Mouse (Mus musculus): ENCODE data around the gene Zar1.

- TF ChIP-seq CTCF (IDR thresholded peaks at IDR 0.05; ENCODE audit: low read depth, low read length) (no peak), POLR2A (IDR thresholded peaks at IDR 0.05; ENCODE audit: extremely low read depth, insufficient read depth, low read length) (no peak)
These were observed 49.0 kb upstream of the Zar1 start for GRCm38 (mm10) chr5:72630026-72630425.

All from liver, adult 2 months (tissue).